Mouse (Mus musculus) frontal cortex, adult 2 months (tissue): ENCODE results near the gene Slc11a1. TPM values are rescaled to one million over a fixed set of nuclear protein-coding genes. Genes with fewer than 3 reads are reported as not detected.
"Not testable (repeated sequence)": the region's sequence is repeated elsewhere in the genome, so short reads cannot be mapped to it uniquely, and the experiment has no call there.

ENCODE experiments used
- DNase-seq, 2 experiments: peaks; one replicate each; pipeline ENCODE4 v3.0.0; 2022; ENCODE audit warnings: low spot score in 1 of 2; ENCODE audit errors: extremely low spot score in 1 of 2
- polyA plus RNA-seq: library from polyadenylated mRNA; depleted of rRNA; stranded (reverse); fragments of >200 nt; gene quantifications from 2 replicates; pipeline ENCODE4 v1.2.3, GENCODE M21; 2012; rRNA removed

The Slc11a1 gene
- polyA plus RNA-seq: 5.5 and 9.1 TPM in 2 replicates

DNA sequence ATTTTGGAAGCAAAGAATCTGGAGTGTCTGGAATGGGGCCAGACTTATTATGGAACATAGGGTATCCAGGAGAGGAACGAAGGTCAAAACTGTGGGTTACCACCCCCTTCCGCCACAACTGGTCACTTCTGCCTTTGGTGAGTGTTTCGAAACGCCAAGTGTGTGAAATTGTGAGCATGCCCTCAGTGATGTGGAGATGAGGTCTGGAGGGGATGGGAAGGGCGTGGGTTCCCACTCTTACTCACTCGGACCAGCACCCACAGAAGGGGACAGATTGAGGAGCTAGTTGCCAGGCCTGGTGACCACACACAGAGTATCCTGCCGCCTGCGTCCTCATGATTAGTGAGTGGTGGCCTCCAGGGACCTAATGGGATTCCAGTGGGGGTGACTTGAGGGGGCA is at the start of gene Slc11a1:
Gene Slc11a1, plus strand, starts transcription at position 216 of the 400 bp plus-strand sequence.
- DNase-seq: no peak

- DNase-seq: not testable (repeated sequence)
These were observed 48.1 kb upstream of the Slc11a1 start for GRCm38 (mm10) chr1:74326916-74327315.

DNA sequence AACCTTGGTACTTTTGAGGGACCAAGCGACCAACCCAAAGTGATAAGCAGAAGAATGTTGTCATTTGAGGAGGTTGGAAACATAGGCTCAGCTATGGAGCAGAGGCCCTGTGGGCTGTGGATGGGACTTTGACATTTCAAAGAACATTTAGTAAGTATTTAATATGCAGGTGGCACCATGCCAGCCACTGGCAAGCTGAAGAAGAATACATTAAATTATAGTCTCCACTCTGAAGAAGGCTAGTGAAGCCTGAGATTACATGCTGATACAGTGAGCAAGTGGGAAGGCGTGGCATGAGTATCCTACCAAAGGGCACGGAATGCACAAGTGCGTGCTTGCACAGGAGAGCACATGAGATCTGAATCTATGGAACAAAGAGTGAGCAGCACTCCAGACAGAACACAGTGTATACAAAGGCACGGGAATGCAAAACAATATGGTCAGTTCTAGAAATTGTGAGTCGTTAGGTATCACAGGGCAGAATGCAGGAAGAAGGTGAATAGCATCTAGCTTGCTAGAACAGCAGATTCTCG is 45.0 kb upstream of the Slc11a1 start:
- DNase-seq: no peak

DNA sequence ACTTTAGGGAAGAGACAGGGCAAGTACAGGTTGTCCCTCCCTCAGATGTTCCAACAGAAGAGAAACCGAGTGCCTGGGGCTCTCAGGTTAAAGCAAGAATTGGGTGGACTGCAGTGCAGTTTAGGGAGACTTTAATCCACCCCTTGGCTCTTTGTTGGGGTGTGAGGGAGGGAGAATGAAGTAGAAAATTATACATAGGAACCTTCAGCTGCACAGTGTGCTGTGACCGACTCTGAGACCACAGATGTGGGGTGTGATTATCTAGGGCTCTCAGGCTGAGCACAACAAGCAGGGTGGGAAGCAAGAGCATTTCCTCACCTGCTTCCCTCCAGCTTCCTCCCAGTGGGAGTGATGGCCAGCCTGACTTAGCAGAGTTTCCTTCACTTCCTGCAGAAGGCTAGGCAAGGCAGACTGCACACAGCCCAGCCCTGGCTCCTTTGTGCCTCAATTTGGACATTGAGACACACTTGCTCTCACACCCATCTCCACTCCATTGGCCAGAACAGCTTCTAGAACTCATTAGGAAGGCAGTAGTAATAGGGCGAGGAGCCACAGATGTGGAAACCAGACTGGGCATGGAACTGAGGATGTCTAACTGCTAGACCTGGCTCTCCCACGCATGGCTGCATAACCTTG is 43.8 kb upstream of the Slc11a1 start:
- DNase-seq: no peak

GRCm38 (mm10) chr1:74332241-74332763 is 42.7 kb upstream of the Slc11a1 start:
- DNase-seq: peak; percentile 90 to 98

- peak in 1 of 2 experiments; percentile 22 for DNase-seq
These were observed 42.1 kb upstream of the Slc11a1 start for GRCm38 (mm10) chr1:74332930-74333329.

GRCm38 (mm10) chr1:74334607-74335006 is 40.4 kb upstream of the Slc11a1 start:
- no peak for DNase-seq

DNA sequence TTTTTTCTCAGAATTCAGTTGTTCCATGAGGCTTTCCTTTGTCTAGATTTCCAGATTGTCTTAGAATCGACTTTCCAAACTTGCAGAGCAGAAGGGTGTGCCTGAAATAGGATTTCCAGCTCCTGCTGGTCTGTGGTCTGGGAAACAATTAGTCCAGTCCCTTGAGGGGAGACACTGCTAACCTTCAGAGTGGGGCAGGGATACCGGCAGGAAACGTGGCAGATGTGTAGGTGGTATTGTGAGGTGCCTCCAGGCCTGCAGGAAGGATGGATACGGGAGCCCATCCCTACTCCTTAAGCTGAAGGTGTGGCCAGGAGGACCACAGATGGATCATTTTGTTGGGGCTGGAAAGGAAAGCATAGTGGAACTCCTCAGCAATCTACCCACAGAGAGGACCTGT is 40.0 kb upstream of the Slc11a1 start:
- no peak for DNase-seq

DNA sequence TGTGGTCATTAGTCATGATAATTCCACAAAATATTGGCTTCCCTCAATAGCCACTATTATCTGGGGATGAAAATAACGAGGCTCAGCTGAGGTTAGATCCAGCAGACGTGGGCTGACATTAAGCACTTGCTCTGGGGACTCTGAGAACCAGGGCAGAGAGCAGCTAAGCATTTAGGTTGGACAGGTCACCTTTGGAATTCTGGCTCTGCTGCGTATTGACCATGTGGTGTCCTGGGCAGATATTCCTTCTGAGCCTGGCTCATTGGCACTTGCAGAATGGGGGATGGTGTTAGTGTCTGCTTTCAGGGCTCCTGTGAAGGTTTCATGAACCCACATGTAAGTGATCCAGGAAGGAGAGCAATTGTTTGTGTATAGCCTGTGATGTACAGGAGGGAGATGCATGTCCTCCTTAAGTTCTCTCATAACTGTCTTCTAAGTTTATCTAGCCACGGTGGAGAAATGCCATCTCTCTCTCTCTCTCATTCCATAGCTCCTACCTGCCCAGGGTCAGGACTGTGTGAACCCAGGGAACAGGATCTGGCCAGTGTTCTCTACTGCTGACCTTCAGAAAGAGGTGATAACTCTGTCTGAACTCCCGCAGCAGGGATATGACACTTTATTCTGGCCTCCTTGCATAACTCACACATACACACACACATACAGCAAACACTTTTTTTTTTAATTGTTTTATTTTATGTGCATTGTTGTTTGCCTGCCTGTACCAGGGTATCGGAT is 39.4 kb upstream of the Slc11a1 start:
- DNase-seq: no peak

DNA sequence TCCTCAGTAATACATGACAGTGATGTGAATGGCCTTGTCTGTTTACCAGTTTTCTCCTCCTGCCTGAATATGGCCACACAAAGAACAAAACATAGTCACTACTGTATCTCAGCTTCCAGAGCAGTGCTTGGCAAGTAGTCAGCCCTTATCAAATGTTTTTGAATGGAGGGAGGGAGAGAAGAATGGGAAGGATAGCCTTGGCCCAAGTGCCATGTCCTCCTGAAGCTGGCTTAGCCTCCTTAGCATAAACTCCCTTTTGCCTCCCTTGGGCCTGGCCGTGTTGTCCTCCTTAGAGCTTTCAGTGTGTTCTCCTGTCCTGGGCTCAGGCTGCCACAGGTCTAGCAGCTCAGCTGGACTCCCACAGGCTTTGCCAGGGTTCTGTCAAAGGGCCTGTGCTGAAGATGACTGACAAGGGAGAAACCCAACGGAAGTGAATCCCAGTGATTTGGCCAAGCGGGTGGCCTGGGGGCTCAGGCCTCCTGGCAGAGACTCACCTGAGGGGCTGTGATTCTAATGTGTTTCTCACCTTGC is 37.7 kb upstream of the Slc11a1 start:
- no peak for DNase-seq

DNA sequence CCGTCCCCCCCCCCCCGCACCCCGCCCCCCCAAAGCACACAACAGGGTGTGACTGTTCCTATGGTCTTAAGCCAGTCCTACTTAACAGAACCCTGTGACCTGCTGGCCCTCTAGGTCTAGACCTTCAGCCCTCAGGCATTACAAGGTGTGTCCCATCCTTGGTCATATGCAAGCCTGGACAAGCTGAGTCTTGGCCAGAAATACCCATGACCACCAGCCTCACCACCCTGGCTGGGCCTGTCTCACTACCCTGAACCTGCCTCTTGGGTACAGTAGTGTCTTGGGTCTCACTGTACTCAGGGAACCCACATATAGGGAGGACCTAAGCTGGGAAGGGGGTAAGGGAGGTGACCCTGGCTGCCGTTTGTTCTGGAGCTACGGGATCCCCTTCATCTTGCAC is 37.0 kb upstream of the Slc11a1 start:
- DNase-seq: no peak

- DNase-seq: no peak
These were observed 36.4 kb upstream of the Slc11a1 start for GRCm38 (mm10) chr1:74338626-74339025.

DNA sequence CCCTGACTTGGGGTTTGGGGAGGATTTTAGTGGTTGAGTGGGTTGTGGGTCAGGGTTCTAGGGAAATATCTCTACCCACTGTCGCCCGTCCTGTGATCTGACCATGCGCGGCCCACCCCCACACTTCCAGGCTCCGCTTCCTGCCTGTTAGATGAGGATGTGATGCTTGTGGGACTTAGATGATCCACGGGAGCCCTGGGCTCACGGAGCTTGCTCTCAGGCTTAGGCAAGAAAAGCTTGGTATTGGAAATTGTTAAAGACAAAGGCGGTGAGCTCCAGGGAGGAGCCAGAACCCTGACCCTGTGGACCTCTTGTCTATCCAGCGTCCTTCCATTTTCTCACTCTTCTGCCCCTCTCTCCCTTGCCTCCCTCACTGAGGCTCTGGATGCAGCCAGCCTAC is 35.1 kb upstream of the Slc11a1 start:
- no peak for DNase-seq

GRCm38 (mm10) chr1:74340361-74340764 is 34.6 kb upstream of the Slc11a1 start:
- DNase-seq: peak; percentile 34 to 57

DNA sequence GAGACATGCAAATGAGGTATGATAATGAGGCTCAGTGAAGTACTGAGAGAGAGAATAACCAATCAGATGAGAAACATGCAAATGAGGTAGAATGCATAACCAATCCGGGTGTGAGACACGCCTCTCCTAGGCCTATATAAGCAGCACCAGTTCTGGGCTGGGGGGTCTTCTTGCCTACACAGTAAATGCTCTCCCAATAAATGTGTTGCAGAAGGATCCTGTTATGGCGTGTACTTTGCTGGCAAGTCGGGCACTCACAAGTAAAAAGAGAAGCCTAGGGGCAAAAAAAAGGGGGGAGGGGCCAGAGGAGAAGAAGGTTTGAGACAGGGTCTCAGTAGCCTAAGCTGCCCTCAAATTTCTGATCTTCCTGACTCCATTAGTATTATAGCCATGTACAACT is 34.0 kb upstream of the Slc11a1 start:
- not testable (repeated sequence) for DNase-seq

GRCm38 (mm10) chr1:74341898-74342297 is 33.1 kb upstream of the Slc11a1 start:
- no peak for DNase-seq

DNA sequence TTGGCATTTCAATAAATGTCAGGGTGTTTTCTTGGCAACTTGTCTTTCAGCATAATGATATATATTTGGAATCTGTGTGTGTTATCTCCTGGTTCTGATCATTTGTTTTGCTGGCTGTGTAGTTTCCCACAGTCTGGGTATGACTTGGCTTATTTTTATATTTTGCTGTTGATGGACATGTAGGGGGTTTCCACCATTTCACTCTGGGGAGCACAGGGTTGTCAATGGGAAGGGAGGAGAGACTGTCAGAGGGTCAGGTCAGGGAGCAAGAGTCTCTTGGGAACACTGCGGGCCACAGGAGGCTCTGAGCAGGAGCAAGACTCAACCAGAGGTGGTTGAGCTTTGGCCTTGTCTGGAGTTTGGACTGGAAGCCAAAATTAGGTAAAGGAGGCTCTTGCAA is 32.7 kb upstream of the Slc11a1 start:
- no peak for DNase-seq

DNA sequence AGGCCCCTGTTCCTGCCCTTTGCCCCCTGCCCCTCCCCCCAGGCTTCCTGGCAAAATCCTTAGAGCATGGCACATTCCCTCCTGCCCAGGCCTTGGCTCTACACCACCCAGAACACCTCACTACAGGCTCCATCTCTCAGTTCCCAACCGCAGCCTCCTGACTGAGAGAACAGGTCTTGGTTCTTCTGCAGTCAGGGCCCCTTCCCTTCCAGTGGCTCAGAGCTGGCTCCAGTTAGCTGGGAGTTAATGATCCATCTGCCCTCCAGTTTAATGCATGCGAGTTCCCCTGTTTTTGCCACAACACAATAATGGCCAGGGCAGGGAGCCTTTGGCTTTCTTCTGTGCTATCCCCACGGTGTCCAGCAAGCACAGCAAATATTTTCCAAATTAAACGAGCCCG is 31.8 kb upstream of the Slc11a1 start:
- no peak for DNase-seq

GRCm38 (mm10) chr1:74344163-74344916 is 30.7 kb upstream of the Slc11a1 start:
- DNase-seq: no peak

DNA sequence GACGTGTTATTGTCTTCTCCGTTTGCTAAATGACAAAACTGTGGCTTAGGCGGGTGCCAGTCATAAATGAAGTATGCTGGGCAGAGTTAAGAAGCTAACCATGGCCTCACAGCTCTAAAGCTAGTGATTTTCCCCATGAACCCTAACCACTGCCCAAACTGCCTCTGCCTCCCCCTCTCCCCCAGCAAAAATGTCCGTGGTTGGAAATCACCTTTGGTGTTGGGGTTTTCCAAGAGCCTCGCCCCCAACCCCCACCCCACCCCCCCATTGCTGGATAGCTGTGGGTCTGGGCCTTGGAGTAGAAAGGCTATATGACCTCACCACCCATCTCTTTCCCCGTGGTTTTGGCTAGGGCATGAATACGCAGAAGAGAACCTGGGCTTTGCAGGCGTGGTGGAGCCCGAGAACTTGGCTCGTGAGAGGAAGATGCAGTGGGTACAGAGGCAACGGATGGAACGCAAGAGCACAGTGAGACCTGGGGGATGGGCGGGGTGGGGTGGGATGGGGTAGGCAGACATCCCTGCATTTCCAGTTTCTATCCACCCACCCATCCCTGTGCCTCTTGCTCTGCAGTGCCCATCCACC is 23.7 kb upstream of the Slc11a1 start:
- DNase-seq: no peak
